Mouse (Mus musculus): ENCODE measurements around the gene Ptcd1.
"Not testable (repeated sequence)": the region's sequence is repeated elsewhere in the genome, so short reads cannot be mapped to it uniquely, and the experiment has no call there.

Ptcd1 gene

DNA sequence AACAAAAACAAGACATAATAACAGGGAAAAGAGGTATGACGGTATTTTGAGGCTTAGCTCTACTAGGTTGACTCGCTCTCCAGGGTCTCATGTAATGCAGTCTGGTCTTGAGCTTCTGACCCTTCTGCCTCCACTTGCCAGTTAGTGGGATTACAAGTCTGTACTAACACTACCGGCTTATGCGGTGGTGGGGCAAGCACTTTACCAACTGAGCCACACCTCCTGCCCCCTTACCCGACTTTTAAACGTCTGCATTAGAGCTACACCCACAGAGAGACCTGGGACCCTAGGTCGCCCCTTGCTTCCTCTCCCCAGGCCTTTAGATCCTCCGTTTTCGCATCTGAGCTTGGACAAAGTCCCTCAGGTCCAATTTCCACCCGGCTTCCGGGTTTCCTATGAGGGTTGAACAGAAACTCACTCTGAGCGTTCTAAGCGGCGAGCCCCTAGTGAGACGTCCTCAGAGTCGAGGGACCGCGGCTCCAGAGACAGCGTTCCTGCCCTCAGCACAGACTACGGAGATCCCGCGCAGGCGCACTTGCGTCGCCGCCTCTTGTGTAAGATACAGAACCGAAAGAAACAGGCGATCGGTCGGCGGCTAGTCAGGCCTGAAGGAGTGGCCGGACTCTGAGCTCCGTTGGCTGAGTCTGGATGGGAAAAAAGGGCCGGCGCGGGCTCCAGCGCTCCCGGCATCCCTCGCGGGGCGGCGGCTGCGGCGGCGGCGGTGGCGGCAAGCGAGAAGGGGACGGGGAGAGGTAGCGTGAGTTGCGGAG lies at the start of gene Ptcd1, which contains the start of gene Cpsf4:
Ptcd1 (minus strand) TSS at position 573 of the 770 bp plus-strand sequence.
Cpsf4 (plus strand) TSS at position 678 of the 770 bp plus-strand sequence.
- peak; percentile 99 for DNase-seq

DNA sequence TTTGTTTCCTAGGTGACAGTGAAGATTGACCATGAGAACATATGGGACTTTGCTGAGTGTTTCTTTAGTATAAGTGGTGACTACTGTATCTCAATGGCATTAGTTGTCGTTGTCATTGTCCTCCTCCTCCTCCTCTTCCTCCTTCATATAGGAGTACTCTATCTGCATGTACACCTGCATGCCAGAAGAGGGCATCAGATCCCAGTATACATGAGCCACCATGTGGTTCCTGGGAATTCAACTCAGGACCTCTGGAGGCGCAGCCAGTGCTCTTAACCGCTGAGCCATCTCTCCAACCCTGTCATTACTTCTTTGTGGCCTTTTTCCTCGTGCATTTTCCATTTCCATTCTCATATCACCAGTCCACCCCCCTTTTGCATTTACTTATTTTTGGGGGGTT lies 47.8 kb upstream of the Ptcd1 start:
- no peak for DNase-seq

GRCm38 (mm10) chr5:145213505-145213904 lies 46.6 kb upstream of the Ptcd1 start:
- no peak for DNase-seq

DNA sequence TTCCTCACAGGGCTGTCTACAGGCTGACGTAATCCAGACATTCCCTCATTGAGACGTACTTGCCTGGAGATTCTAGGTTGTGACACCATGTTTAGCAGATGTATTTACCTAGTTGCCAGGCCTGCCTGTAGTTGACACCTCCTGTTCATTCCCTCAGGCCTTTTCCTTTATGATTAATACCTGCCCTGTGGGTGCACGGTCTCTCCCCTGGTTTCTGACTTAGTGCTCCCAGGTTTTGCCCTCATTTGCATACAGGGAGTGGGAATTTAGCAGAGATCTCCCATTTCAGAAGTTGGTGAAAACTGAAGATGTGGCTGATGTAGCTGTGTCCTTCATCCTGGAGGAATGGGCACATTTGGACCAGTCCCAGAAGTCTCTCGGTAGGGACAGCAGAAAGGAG lies 45.3 kb upstream of the Ptcd1 start:
- DNase-seq = no peak

DNA sequence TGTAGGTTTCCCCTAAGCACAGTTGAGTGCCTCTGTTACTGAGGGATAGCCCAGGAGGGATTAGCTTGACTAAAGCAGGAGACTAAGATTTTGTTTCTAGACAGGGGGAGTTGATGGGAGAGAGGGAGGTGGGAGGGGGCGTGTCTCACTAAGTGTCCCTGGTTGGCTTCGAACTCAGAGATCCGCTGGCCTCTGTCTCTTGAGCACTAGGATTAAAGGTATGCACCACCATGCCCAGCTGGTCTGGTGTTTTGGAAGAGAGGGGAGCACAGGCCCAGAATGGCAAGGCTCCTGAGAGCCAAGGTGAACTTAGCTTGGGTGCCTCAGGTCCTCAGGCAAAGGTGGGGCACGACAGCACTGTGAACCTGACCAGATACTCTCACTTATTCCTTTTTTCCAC lies 44.4 kb upstream of the Ptcd1 start:
- DNase-seq = no peak

GRCm38 (mm10) chr5:145208391-145208790 lies 41.5 kb upstream of the Ptcd1 start:
- DNase-seq = not testable (repeated sequence)

GRCm38 (mm10) chr5:145207954-145208353 lies 41.0 kb upstream of the Ptcd1 start:
- DNase-seq = no peak

- DNase-seq = no peak
Measured at GRCm38 (mm10) chr5:145207385-145207784, 40.5 kb upstream of the Ptcd1 start.

GRCm38 (mm10) chr5:145205041-145205440 lies 38.1 kb upstream of the Ptcd1 start:
- no peak for DNase-seq

DNA sequence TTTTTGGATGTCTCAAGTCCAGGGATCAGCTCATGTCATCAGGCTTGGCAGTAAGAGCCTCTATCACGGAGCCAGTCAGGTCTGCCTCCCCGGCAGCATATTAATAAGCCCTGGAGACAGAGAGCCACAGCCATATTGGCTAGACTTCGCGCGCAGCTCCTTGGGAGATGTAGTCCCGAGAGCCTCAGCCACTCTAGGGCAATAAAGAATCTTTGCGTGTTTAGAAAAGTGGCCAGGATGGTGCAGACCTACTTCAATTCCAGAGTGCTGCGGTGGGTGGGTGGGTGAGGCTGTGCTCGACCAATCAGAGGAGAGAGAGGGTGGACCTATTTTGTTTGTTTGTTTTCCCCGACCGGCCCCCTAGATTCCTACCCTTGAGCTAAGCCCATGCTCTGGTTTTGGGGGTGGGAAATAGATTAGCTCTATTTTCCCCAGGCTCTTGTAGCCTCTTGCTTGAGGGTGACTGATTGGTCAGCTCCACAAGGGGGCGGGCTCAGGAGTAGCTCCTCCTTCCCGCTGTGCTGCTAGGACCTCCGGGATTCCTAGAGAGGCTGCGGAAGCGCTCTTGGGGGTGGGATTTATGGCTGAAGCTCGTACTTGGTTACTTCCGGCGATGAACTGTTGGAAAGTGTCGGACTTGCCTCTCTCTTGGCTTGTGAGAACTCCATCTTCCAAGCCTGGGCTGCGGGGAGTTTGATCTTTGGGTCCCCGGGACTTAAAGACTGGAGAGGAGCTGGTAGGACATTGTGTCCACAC lies 37.2 kb upstream of the Ptcd1 start, which contains the start of gene Zkscan5:
Zkscan5 (plus strand) TSS at position 627 of the 756 bp plus-strand sequence.
- peak; percentile 97 for DNase-seq

- no peak for DNase-seq
Measured at GRCm38 (mm10) chr5:145202446-145202845, 35.5 kb upstream of the Ptcd1 start.

GRCm38 (mm10) chr5:145201321-145201991 lies 34.5 kb upstream of the Ptcd1 start, which contains the start of gene Zkscan14:
Gene Zkscan14, minus strand, starts transcription at chr5:145201868.
- peak; percentile 77 for DNase-seq

DNA sequence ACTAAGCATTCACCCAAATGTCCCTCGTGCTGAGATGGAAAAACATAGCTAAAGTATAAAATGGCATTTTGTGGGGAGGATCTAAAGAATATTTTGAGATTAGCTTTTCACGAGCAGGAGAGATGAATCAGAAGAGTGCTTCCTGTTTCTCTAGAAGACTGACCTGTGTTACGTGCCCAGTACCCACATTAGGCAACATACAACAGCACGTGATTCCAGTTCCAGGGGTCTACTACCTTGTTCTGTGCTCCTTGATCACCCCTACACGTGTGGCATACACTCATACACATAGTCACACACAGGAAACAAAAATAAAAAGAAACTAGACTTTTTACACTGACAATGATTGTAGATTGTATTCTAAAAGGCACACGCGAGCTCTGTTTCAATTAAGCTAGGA lies 33.5 kb upstream of the Ptcd1 start:
- no peak for DNase-seq

- DNase-seq = no peak
Measured at GRCm38 (mm10) chr5:145191962-145192361, 25.1 kb upstream of the Ptcd1 start, which contains the start of gene Atp5j2. Gene Atp5j2, minus strand, starts transcription at chr5:145192062.

DNA sequence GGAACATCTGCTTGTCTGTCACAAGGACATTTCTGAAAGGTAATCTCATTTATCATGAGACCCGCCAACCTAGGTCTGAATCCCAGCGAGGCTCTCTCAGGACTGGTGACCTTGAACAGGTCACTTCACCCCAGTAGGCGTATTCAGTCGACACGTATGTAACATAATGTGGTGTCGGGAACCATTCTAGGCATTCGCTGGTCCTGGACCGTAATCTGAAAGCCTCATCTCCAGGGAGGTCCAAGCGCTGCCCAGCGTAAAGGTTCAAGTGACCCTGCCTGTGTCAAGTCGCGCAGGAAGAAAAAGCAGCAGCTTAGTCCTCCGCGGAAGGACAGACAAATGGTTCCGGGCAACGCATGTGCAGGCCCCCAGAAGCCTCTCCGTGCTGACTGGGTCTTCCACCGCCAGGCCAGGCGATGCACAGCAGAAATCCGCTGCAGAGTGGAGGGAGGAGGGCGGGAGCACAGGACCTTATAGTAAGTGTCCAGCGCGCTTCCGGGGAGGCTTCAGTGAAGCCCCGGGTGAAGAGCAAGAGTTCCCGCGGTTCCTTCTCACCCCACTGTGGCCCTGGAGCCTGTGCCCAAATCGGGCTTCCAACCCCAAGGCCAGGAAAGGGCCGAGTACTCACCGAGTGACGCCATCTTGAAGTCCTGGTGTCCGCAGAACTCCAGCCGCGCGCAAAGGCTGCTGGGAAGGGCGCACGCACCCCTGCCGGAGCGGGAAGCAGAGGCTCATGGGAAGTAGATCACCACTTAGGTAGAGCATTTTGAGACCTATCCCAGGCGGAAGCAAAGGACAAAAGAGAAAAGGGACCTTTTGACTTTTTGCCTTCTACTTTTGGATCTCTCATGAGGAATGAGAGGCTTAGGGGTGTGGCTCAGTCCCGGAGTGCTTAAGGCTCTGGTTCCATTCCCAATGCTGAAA lies 24.2 kb upstream of the Ptcd1 start:
- DNase-seq = peak; percentile 93

GRCm38 (mm10) chr5:145190373-145190772 lies 23.5 kb upstream of the Ptcd1 start:
- no peak for DNase-seq

DNA sequence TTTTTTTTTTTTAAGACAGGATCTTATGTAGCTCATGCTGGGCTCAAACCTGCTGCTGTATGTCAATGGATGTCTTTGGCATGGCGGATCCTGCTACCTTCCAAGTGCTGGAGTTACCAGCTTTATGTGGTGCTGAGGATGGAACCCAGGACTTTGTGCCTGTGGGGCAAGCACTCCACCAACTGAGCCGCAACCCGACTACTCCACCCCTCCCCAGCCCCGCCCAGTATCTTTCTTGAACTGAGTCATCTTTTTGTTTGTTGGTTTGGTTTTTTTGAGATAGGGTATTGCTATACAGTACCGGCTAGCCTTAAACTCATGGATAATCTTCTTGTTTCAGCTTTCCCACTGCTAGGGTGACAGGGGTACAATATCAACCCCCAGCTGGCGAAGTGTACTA lies 22.5 kb upstream of the Ptcd1 start:
- no peak for DNase-seq

GRCm38 (mm10) chr5:145185244-145185643 lies 18.3 kb upstream of the Ptcd1 start:
- DNase-seq = no peak

DNA sequence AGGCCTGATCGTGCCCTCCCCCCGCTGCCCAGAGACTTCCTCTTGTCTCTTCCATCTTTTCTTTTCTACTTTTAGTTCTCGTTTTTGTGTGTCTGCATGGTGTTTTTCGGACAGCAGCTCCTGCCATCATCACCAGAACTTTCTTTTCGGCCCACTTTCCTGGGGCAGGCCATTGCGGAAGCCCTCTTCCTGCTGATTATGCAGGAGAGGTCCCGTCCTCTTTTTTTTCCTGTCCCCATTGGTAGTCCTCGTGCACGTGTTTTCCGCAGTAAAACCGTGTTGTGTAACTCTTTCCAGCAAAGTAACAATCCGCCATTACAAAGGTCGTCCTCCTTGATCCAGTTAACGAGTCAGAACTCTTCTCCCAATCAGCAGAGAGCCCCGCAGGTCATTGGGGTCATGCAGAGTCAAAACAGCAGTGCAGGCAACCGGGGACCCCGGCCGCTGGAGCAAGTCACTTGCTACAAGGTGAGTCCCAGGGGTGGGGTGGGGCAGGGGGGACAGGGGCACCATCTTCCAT lies 11.6 kb upstream of the Ptcd1 start:
- DNase-seq = no peak

DNA sequence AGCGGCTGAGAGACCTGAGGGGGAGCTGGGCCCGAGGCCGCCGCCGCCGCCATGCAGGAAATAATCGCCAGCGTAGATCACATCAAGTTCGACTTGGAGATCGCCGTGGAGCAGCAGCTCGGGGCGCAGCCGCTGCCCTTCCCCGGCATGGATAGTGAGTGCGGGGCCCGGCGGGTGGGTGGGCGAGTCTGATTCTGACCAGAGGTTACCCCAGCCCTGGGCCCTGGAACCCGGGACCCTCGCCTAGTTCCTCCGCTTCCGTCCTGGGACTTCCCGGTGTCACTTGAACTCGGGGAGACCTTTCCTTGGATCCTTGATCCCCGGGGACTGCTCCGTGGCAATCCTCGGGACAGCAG lies 376 bp upstream of the Ptcd1 start:
- DNase-seq = no peak

DNA sequence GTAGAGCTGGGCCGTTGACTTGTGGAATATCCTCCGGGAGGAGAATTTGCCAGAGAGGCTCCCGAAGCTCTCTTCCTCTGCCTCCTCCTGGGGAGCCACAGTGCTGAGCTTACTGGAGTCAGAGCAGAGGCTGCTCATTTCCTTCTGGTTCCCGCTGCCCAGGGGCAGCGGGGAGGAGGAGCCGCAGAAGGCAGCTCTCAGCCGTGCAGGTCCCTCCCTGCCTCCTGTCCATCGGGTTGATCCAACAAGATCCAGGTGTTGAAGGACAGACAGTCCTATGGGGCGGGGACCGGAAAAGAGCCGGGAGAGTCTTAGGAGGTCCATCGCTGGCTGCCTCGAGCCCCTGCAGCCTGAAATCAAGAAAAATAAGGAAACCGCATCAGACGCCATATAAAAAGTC lies 1.7 kb downstream of the Ptcd1 start:
- no peak for DNase-seq

DNA sequence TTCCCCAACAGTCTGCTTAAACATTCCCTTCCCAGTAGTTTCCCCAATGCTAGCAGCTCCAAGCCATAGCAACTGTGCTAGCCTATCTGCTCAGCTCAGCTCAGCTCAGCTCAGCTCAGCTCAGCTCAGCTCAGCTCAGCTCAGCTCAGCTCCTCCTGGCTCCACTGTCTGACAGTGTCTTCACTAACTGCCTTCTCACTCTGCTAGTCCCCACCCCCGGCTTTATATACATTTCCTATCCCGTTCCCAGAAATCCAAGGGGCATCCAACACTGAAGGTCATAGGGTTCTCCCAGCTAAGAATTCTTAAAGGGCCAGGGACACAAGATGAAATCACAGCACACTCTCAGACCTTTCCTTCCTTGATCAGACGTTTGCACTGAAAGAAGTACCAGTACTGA lies 2.2 kb downstream of the Ptcd1 start:
- peak; percentile 12 for DNase-seq

Measured in kidney, adult 18-20 months (tissue).